Mouse (Mus musculus) midbrain, embryonic 12.5 days (tissue): Measurements from ENCODE around the gene Rftn1. TPM values are rescaled to one million over a fixed set of nuclear protein-coding genes. Genes with fewer than 3 reads are reported as not detected.

Experiments used
- ATAC-seq: fragments of 200-750 bp; cut with Nextera tagmentation; 2 replicates; pipeline ENCODE4 v1.8.0; 2017; ENCODE audit warnings: low read depth, moderate TSS enrichment, moderate library complexity; ENCODE audit not compliant: low FRiP score
- H3K27ac ChIP-seq: fragments of 300-500 bp; sonication (generic); replicated peaks from 2 replicates; pipeline ENCODE4 v1.5.1; 2016; ENCODE audit warnings: mild to moderate bottlenecking
- H3K27me3 ChIP-seq: fragments of 300-500 bp; sonication (generic); 2 replicates; pipeline ENCODE4 v1.6.1; 2016; ENCODE audit warnings: mild to moderate bottlenecking
- H3K36me3 ChIP-seq: fragments of 300-500 bp; sonication (generic); 2 replicates; pipeline ENCODE4 v1.6.1; 2016
- H3K4me1 ChIP-seq: fragments of 300-500 bp; sonication (generic); 2 replicates; pipeline ENCODE4 v1.6.1; 2016
- H3K4me2 ChIP-seq: fragments of 300-500 bp; sonication (generic); replicated peaks from 2 replicates; pipeline ENCODE4 v1.6.1; 2016; ENCODE audit warnings: mild to moderate bottlenecking, moderate library complexity
- H3K4me3 ChIP-seq: fragments of 300-500 bp; sonication (generic); 2 replicates; pipeline ENCODE4 v1.5.1; 2016; ENCODE audit warnings: mild to moderate bottlenecking
- H3K9ac ChIP-seq: fragments of 300-500 bp; sonication (generic); replicated peaks from 2 replicates; pipeline ENCODE4 v1.6.1; 2016; ENCODE audit warnings: mild to moderate bottlenecking, moderate library complexity
- H3K9me3 ChIP-seq: fragments of 300-500 bp; sonication (generic); 2 replicates; pipeline ENCODE4 v1.6.1; 2016; ENCODE audit warnings: mild to moderate bottlenecking
- WGBS: fragments of 180-500 bp; shearing (Covaris S2); methylation state at CpG from one replicate; pipeline ENCODE4 v1.1.7; 2016; 5-methylcytosine and 5-hydroxymethylcytosine counted together
- polyA plus RNA-seq: library from polyadenylated mRNA; unstranded; fragments of >200 nt; fragmentation: Nextera tagmentation; extraction: Ambion mirVana; gene quantifications from 2 replicates; pipeline ENCODE4 v1.2.1, GENCODE M21; 2016

The Rftn1 gene
- polyA plus RNA-seq, 1 experiment from 2014 or later: 4.5 TPM

DNA sequence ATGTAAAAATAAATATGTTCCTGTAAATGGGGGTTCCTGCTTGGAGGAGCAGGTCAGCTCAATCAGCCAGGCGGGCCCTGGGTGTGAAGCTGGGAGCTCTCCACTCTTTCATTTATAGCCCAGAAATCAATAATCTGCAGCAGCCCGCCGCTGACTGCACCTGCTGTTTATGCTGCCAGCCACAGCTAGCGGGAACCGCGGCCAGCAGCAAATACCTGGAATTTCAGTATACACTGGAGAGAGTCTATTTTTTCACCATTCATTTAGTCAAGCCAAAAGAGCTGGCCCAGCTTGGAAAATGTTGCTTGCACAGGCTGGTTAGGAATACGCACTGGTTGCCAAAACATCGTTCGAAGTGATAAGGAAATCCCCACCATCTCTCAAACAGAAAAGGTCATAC, 142.3 kb downstream of the Rftn1 start:
- H3K27me3 ChIP-seq: no peaks in the 10 kb centered on the region
- WGBS: 71% methylated on average over 9 of the region's 9 CpGs
- H3K4me1 ChIP-seq: no peaks in the 10 kb centered on the region
- no peaks in the 10 kb centered on the region for H3K9me3 ChIP-seq
- no peak overlapping the region for H3K9ac ChIP-seq
- no peak overlapping the region for H3K4me2 ChIP-seq
- ATAC-seq: no peak
- no peak overlapping the region for H3K4me3 ChIP-seq
- no peaks in the 10 kb centered on the region for H3K36me3 ChIP-seq
- H3K27ac ChIP-seq: peak overlapping the region; percentile 30; the same call in 1 of the 2 replicates

DNA sequence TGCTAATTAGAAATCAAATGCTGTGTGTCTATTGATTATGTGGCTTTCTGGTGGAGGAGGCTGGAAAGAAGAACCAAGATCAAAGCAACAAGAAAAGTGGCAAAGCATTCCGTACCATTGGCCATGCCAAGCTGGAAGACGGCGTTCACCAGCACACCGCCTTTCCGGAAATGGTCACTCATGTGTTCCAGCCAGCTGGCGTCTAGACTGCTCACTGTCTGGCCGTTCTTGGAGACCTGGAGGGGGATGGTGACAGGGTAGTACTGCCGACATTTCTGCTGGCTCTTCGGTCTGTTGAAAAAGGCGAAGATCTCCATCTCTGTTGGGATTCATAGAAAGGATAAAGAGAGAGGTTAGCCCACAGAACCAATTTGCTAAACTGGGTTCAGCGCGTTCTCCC, 143.3 kb downstream of the Rftn1 start:
- H3K36me3 ChIP-seq: no peaks in the 10 kb centered on the region
- H3K4me3 ChIP-seq: no peak overlapping the region
- no peak overlapping the region for H3K4me2 ChIP-seq
- no peaks in the 10 kb centered on the region for H3K4me1 ChIP-seq
- 94% methylated on average over 12 of the region's 12 CpGs for WGBS
- H3K9ac ChIP-seq: no peak overlapping the region
- H3K27ac ChIP-seq: no peak overlapping the region
- H3K27me3 ChIP-seq: no peaks in the 10 kb centered on the region
- H3K9me3 ChIP-seq: no peaks in the 10 kb centered on the region
- no peak for ATAC-seq

- WGBS: 90% methylated on average over 3 of the region's 3 CpGs
- Histone ChIP-seq H3K27me3 (peaks cover 3% of the 10 kb centered on the region), H3K4me1 (peaks cover 7% of the 10 kb centered on the region; the same call in 1 of the 2 replicates), H3K27ac (no peak overlapping the region), H3K36me3 (no peaks in the 10 kb centered on the region), H3K4me2 (no peak overlapping the region), H3K9me3 (no peaks in the 10 kb centered on the region), H3K4me3 (no peak overlapping the region), H3K9ac (no peak overlapping the region)
- ATAC-seq: no peak
These were observed 149.6 kb downstream of the Rftn1 start for GRCm38 (mm10) chr17:50040727-50041410.

GRCm38 (mm10) chr17:50037882-50038665, 152.4 kb downstream of the Rftn1 start:
- peaks cover 7% of the 10 kb centered on the region; the same call in 1 of the 2 replicates for H3K4me1 ChIP-seq
- H3K36me3 ChIP-seq: no peaks in the 10 kb centered on the region
- no peaks in the 10 kb centered on the region for H3K9me3 ChIP-seq
- no peak overlapping the region for H3K4me2 ChIP-seq
- no peak for ATAC-seq
- H3K27me3 ChIP-seq: peaks cover 3% of the 10 kb centered on the region
- 86% methylated on average over 10 of the region's 10 CpGs for WGBS
- no peak overlapping the region for H3K9ac ChIP-seq
- no peak overlapping the region for H3K4me3 ChIP-seq
- H3K27ac ChIP-seq: no peak overlapping the region

DNA sequence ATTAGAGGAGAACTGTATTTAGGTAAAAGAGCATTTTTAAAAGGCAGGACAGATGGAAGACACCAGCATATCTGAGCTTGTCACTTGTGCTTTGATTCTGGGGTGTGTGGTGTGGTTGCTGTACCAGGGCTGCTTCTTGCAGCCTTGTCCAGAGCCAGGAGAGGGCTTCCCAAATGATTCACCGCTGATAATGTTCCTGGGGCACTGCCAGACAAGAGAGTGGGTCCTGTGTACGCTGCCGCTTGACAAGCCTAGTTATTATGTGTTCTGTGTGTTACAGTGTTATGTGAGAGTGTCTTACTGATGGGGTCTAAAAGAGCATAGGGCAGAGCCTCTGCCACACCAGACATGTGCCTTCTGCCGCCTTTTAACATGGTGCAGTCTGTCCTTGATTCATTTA, 153.1 kb downstream of the Rftn1 start:
- Histone ChIP-seq H3K4me2 (no peak overlapping the region), H3K4me3 (no peak overlapping the region), H3K27ac (no peak overlapping the region), H3K36me3 (no peaks in the 10 kb centered on the region), H3K27me3 (peaks cover 3% of the 10 kb centered on the region), H3K4me1 (peaks cover 7% of the 10 kb centered on the region; the same call in 1 of the 2 replicates), H3K9ac (no peak overlapping the region), H3K9me3 (no peaks in the 10 kb centered on the region)
- no peak for ATAC-seq
- 85% methylated on average over 4 of the region's 4 CpGs for WGBS

DNA sequence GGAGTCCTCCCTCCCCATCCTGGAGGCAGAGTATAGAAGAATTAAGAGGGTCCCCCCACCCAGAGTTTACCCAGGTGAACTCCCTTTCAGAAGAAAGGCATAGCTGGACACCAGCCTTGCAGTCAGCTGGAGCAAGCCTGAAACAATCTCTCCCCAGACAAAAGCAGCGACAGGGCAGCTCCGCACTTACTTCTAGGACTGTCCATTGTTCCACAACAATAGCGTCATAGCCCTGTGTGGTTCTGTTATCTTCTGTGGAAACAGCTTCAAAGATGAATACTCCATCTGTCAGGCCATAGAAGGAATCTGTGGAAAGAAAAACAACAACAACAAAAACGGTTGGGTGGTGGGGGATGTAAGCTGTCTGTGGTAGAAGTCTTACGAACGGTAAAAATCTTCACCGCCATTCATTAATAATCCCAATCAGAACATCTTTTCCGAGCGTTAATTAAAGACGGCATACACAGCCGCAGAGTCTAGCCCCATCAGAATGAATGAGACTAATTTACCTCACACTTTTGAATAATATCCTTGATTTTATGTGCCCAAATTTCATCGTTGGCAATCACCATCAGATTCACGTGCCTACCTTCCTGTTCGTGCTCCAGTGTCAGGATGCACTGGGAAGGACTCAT, 153.6 kb downstream of the Rftn1 start:
- WGBS: 73% methylated on average over 14 of the region's 14 CpGs
- no peak for ATAC-seq
- Histone ChIP-seq H3K9ac (no peak overlapping the region), H3K4me1 (peaks cover 7% of the 10 kb centered on the region; the same call in 1 of the 2 replicates), H3K27me3 (peaks cover 3% of the 10 kb centered on the region), H3K9me3 (no peaks in the 10 kb centered on the region), H3K27ac (no peak overlapping the region), H3K36me3 (no peaks in the 10 kb centered on the region), H3K4me3 (no peak overlapping the region), H3K4me2 (no peak overlapping the region)

DNA sequence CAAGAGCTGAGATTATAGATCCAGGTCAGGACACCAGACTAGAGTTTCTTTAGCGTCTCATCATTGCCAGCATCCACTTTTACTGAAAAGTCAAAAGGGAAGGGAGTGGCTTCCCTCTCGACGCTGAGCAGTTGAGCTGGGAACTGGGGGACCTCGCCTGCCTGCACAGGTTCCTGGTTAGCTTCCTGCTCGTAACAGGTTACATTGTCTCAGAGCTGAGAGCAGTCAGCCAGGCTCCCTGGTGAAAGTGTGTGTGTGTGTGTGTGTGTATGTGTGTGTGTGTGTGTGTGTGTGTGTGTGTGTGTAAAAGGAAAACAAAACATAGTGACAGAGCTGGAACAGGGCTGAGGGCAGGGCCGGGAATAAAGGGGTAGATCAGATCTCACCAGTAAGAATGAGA, 156.8 kb downstream of the Rftn1 start:
- no peak for ATAC-seq
- whole genome bisulfite sequencing: 86% methylated on average over 6 of the region's 6 CpGs
- Histone ChIP-seq H3K4me3 (no peak overlapping the region), H3K9ac (no peak overlapping the region), H3K36me3 (no peaks in the 10 kb centered on the region), H3K9me3 (no peaks in the 10 kb centered on the region), H3K4me1 (peaks cover 7% of the 10 kb centered on the region; the same call in 1 of the 2 replicates), H3K27me3 (peaks cover 3% of the 10 kb centered on the region), H3K27ac (no peak overlapping the region), H3K4me2 (no peak overlapping the region)

DNA sequence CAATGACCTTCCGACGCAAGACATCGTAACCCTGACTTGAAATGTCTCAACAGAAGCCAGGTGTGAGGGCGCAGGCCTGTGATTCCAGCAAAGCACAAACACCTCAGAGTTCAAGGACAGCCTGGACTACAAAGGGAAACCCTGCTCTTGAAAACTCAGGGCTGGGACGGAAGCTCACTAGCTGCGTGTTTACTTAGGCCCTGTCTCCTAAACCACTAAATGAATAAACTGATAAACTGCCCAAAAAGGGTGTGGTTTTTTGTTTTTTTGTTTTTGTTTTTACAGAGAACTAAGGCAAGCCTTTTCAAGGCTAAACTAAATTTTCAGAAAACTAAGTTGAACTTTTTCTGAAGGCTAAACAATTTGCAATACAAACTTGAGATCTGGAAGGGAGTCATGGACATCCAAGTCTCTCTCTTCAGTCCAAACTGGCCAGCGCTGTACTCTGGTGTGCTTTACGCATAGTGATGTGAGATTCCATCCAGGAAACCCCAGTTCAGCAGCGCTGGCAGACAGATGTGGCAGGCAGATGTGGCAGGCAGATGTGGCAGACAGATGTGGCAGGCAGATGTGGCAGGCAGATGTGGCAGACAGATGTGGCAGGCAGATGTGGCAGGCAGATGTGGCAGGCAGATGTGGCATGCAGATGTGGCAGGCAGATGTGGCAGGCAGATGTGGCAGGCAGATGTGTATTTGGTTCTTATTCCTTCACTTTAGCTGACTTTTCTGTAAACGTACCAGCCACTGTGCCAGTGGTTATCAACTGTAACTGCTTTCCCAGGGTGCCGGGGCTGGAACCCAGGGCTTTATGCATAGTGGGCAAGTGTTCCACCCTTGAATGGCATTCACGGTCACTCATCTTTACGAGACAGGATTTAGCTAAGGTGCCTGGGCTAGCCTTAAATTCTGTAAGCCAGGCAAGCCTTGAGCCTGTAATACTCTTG, 158.7 kb downstream of the Rftn1 start:
- no peak for ATAC-seq
- no peaks in the 10 kb centered on the region for H3K9me3 ChIP-seq
- H3K27me3 ChIP-seq: no peaks in the 10 kb centered on the region
- no peak overlapping the region for H3K4me2 ChIP-seq
- WGBS: 90% methylated on average over 13 of the region's 13 CpGs
- peaks cover 2% of the 10 kb centered on the region; the same call in 1 of the 2 replicates for H3K4me1 ChIP-seq
- H3K4me3 ChIP-seq: no peak overlapping the region
- H3K36me3 ChIP-seq: no peaks in the 10 kb centered on the region
- no peak overlapping the region for H3K27ac ChIP-seq
- H3K9ac ChIP-seq: no peak overlapping the region

DNA sequence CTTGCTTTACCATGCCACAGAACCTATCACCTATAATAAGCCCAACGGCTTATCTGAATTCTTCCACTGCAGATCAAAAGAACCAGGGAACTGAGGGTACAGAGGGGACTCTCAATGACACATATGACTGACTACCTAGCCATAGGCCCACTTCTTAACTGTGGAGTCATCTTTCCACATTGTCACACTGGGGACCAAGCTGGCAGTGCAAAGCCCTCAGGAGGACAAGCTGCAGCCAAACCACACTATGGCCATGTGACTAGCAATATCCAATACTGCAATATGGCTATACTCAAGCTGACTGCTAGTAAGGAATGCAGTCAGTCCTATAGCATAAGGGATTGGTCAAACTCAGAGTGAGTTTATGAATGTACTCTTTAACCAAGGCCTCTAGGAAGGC, 164.8 kb downstream of the Rftn1 start:
- peaks cover 12% of the 10 kb centered on the region for H3K4me1 ChIP-seq
- WGBS: 89% methylated on average over 1 of the region's 1 CpGs
- no peaks in the 10 kb centered on the region for H3K27me3 ChIP-seq
- no peak overlapping the region for H3K4me2 ChIP-seq
- H3K36me3 ChIP-seq: no peaks in the 10 kb centered on the region
- H3K27ac ChIP-seq: no peak overlapping the region
- H3K9me3 ChIP-seq: no peaks in the 10 kb centered on the region
- no peak overlapping the region for H3K9ac ChIP-seq
- no peak overlapping the region for H3K4me3 ChIP-seq
- no peak for ATAC-seq

GRCm38 (mm10) chr17:50025173-50025626, 165.3 kb downstream of the Rftn1 start:
- no peaks in the 10 kb centered on the region for H3K36me3 ChIP-seq
- H3K9ac ChIP-seq: no peak overlapping the region
- no peak overlapping the region for H3K27ac ChIP-seq
- H3K27me3 ChIP-seq: no peaks in the 10 kb centered on the region
- WGBS: 54% methylated on average over 4 of the region's 4 CpGs
- no peak overlapping the region for H3K4me3 ChIP-seq
- peaks cover 17% of the 10 kb centered on the region for H3K4me1 ChIP-seq
- ATAC-seq: no peak
- H3K9me3 ChIP-seq: no peaks in the 10 kb centered on the region
- no peak overlapping the region for H3K4me2 ChIP-seq

GRCm38 (mm10) chr17:50021400-50021799, 169.1 kb downstream of the Rftn1 start:
- peak; percentile 35; the same call in 1 of the 2 replicates for ATAC-seq

More at GRCm38 (mm10) chr17:50021400-50021799, 169.1 kb downstream of the Rftn1 start:
- Histone ChIP-seq H3K27ac (peak overlapping the region; percentile 25), H3K9me3 (no peaks in the 10 kb centered on the region), H3K4me2 (no peak overlapping the region), H3K4me3 (no peak overlapping the region), H3K9ac (no peak overlapping the region), H3K27me3 (peaks cover 4% of the 10 kb centered on the region; the same call in 1 of the 2 replicates), H3K4me1 (peaks cover 43% of the 10 kb centered on the region), H3K36me3 (no peaks in the 10 kb centered on the region)
- 23% methylated on average over 4 of the region's 4 CpGs for WGBS
